Mouse (Mus musculus): ENCODE data around the gene Ackr3. TPM values are rescaled to one million over a fixed set of nuclear protein-coding genes. Genes with fewer than 3 reads are reported as not detected.

Gene Ackr3
- total and polyA plus RNA-seq, 3 experiments: not detected

- H3K79me2 ChIP-seq (ENCODE audit: control insufficient read depth, insufficient read depth, low read length, poor library complexity): no peaks in the 10 kb centered on the region
- TF ChIP-seq CHD2 (IDR thresholded peaks at IDR 0.05; ENCODE audit: low read length) (no peak), POLR2AphosphoS5 (IDR thresholded peaks at IDR 0.05; ENCODE audit: borderline replicate concordance, low read depth, low read length) (no peak), ZNF384 (IDR thresholded peaks at IDR 0.05; ENCODE audit: low read depth, low read length) (no peak), JUND (IDR thresholded peaks at IDR 0.05; ENCODE audit: low read depth, low read length) (no peak), MXI1 (IDR thresholded peaks at IDR 0.05; ENCODE audit: low read depth, low read length) (no peak), KAT2A (conservative IDR thresholded peaks at IDR 0.05; ENCODE audit: low read depth, low read length) (no peak), MAZ (IDR thresholded peaks at IDR 0.05; ENCODE audit: low read depth, low read length) (no peak), USF2 (IDR thresholded peaks at IDR 0.05; ENCODE audit: borderline replicate concordance in 1 of 2, insufficient read depth in 1 of 2, low read depth in 1 of 2, low read length in 2 of 2) (no peak), CHD1 (IDR thresholded peaks at IDR 0.05; ENCODE audit: low read depth, low read length) (no peak), EP300 (IDR thresholded peaks at IDR 0.05; ENCODE audit: low read depth in 1 of 2, low read length in 2 of 2) (no peak), MYC (IDR thresholded peaks at IDR 0.05; ENCODE audit: low read depth, low read length) (no peak), NRF1 (IDR thresholded peaks at IDR 0.05; ENCODE audit: insufficient read depth, low read depth, low read length, poor library complexity, severe bottlenecking) (no peak), CTCF (IDR thresholded peaks at IDR 0.05 in 2 of 3, conservative IDR thresholded peaks at IDR 0.05 in 1 of 3; ENCODE audit: control insufficient read depth in 1 of 3, insufficient read depth in 1 of 3, low read depth in 2 of 3, low read length in 3 of 3, poor library complexity in 1 of 3, severe bottlenecking in 1 of 3) (no peak), GATA1 (IDR thresholded peaks at IDR 0.05; ENCODE audit: low read depth, low read length) (no peak), HCFC1 (IDR thresholded peaks at IDR 0.05; ENCODE audit: low read depth, low read length) (no peak), USF1 (IDR thresholded peaks at IDR 0.05; ENCODE audit: low read depth, low read length) (no peak), BHLHE40 (IDR thresholded peaks at IDR 0.05; ENCODE audit: borderline replicate concordance, low read depth, low read length) (no peak), MYB (IDR thresholded peaks at IDR 0.05; ENCODE audit: low read depth, low read length) (no peak), POLR2AphosphoS2 (IDR thresholded peaks at IDR 0.05; ENCODE audit: low read length) (no peak), RAD21 (IDR thresholded peaks at IDR 0.05; ENCODE audit: low read depth, low read length) (no peak)
- H3K9ac ChIP-seq (ENCODE audit: control insufficient read depth, low read depth, low read length, poor library complexity, severe bottlenecking): no peak overlapping the region
- no peaks in the 10 kb centered on the region for H3K9me3 ChIP-seq (replicated peaks; ENCODE audit: insufficient read depth, low read length)
- no peaks in the 10 kb centered on the region for H3K27me3 ChIP-seq (ENCODE audit: control insufficient read depth in 1 of 2, insufficient read depth in 2 of 2, low read length in 2 of 2)
- no peaks in the 10 kb centered on the region for H3K36me3 ChIP-seq (ENCODE audit: control insufficient read depth in 1 of 2, insufficient read depth in 2 of 2, low read length in 2 of 2)
- no peak overlapping the region for H3K4me3 ChIP-seq (ENCODE audit: control insufficient read depth in 1 of 2, insufficient read depth in 1 of 2, low read depth in 2 of 2, low read length in 2 of 2)
- no peak overlapping the region for H3K27ac ChIP-seq (ENCODE audit: control insufficient read depth, low read depth, low read length)
- no peak for DNase-seq (ENCODE audit: low read depth, low spot score)
- no peaks in the 10 kb centered on the region for H3K4me1 ChIP-seq (ENCODE audit: control insufficient read depth in 1 of 2, insufficient read depth in 2 of 2, low read length in 2 of 2)
These were observed 3.5 kb downstream of the Ackr3 start for GRCm38 (mm10) chr1:90207279-90207678.

Measured in MEL (cell line).